Mouse (Mus musculus) small intestine, adult 2 months (tissue): Measurements from ENCODE around the gene Numb.

ENCODE experiments used
- CTCF ChIP-seq: fragments of 200-500 bp; IDR thresholded peaks from 2 replicates; pipeline ENCODE4 v1.5.1; 2012; ENCODE audit warnings: low read depth, mild to moderate bottlenecking, control low read depth, inconsistent platforms, low read length, moderate library complexity, mixed read lengths; ENCODE audit not compliant: insufficient replicate concordance, insufficient read length; ENCODE audit errors: extremely low read depth
- POLR2A ChIP-seq: fragments of 200-500 bp; IDR thresholded peaks from 2 replicates; pipeline ENCODE4 v1.6.1; 2012; ENCODE audit warnings: low read depth, mild to moderate bottlenecking, control low read depth, inconsistent platforms, low read length, moderate library complexity

GRCm38 (mm10) chr12:83874597-83874996, 47.1 kb downstream of the Numb start:
- TF ChIP-seq CTCF (no peak), POLR2A (no peak)
